Mouse (Mus musculus) left cerebral cortex, adult 9 months (tissue): ENCODE results near the gene Zfp386.
A peak's percentile ranks its signal among the peaks of the same experiment; 100 is the strongest.

Experiments used
- DNase-seq, 2 experiments: peaks; one replicate each; pipeline ENCODE4 v3.0.0; 2022; ENCODE audit warnings: low spot score in 2 of 2

Zfp386 gene

DNA sequence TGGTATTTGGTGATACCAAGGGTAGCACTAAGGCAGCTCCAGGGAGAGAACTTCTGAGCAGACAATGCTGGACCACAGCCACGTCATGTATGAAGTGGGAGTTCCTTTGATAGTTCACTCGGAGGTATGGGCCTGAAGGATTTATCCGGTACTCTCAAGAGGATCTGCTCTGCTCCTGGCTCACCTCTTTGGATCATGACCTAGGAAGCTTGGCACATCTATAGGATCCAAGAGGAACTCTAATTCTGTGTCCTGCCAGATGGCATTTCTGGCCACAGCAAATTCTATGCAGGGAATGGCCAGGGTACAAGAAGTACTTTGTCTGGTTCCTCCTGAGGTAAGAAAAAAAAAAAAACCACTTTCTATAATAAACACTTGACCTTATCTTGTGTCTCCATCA lies 42.3 kb downstream of the Zfp386 start:
- DNase-seq, result no peak

DNA sequence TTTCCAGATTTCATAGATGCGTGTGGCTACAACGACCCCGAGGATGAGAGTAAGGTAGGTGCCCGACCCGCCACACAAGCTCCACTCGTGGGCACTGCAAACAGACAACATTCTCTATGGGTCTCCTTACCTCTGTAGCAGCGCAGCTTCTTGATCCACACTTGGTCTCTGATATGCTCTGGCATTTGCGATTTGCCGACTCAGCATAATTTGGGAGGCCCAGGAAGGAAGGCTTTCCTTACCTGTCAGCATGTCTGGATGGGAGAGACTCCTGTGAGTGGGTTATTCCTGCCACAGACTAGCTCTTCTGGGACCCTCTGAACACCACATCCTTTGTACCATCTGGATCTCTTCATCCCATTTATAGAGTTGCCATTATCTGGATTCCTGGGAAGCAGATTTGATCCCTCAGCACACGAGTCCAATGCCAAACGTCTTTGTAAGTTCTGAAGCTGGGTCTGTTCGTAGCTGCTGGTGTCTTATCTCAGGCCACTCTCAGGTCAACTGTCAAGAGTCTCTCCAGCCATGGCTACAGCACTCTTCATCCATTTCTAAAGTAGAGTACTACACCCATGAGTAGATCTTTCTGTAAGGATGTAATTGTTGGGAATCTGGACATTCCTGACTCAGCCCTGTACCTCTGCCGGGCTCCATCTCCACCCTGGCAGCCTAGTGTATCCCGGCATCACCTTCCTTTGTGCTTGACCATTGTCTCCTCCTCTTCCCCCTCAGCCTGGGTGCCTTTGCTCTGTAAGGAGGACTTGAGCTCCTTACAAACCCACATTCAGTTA lies 47.4 kb downstream of the Zfp386 start:
- DNase-seq, result no peak

DNA sequence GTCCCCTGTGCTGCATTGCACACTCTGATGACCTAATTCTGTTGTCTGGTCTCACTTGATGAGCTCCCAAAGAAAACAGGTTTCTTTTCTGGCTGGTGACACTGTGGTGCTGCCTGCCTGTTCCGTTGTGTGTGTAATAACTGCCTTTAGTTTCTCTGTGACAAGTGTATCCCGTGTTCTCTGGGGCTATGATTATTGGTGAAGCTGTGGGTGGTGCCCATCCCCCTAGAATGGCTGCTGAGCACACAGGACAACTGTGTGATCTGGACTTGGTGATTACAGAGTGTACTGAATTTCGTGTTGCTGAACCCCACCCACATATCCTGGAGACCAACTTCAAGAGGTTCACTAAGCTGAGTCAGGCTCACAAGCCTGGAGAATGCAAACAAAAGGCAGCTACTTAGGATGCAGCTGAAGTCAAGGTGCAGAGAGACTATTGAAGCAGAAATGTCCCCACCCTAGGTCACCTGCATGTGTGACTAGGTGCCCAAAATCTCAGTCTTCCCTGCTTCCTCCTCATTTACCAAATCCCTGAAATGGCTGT lies 48.9 kb downstream of the Zfp386 start:
- DNase-seq, result peak in 1 of 2 experiments; percentile 55

DNA sequence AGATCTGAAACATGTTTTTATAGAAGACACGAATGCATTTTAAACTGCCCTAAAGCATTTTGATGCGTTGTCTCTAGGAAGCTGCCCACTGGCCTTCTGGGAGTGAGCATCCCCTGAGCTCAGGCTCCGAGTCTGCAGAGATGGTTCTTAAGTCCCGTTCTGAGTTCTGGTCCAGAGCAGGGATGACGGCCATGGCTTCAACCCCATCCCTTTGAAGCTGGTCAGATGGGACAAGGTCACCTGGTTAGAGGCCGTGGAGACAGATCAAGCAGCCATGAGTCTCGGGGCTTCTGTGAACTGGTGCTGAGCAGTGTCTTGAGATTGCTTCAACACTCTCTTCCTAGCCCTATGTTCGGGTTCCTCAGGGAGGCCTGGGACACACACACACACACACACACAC lies 49.6 kb downstream of the Zfp386 start:
- DNase-seq, result no peak

DNA sequence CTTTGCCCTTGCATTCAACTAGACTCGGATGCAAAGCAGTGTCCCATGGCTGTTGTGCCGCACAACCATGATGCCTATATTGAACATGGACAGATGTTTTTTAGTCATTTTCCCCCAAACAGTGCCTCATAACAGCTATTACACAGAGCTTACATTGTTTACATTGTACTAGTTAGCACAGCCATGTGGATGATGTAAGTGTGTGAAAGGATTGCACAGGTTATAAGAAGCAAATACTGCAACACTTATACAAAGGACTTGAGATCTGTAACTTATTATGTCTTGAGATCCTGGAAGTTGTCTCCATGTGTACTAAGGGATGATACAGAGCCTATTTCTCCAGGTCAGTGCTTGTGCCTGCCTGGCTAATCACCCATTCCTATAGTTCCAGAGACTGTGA lies 54.4 kb downstream of the Zfp386 start:
- DNase-seq, result no peak

DNA sequence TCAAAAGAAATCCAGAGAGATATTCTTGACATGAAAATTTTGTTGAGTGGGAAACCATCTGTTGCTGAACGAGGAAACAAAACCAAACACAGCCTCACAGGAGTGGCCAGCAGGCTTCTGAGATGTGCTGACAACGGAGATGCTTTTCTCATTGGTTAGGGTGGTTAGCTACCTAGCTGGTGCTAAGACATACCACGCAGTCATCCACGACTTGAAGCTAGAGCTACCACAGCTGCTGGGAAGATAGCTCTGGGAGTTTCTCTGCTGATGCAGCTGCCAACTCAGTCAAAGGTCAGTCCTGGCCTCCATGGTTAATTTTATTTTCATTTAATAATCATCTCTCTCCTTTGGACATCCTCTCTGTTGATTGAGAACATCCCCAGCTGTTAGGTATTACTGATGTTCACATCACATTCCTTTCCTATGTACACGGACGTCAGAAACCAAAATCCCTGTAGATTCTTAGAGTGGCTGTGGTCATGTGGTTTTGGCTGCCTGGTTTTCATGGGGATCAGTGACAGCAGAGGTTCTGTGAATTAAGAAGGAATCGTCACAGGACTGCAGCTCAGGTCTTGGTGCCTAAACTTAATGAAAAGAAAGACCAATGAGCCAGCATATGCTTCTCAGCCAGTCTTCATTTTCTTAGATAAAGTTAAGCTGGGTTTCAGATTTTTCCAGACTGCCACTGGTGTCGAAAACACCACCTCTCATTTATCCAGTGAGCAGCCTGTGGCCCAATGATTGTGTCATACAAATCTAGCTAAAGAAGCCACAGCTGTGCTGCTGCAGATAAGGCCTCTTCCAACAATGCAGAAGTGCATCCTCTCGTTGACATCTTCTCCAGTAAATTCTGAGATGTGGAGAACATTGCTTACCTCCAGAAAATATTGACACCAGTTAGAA lies 62.2 kb downstream of the Zfp386 start:
- DNase-seq, result no peak

DNA sequence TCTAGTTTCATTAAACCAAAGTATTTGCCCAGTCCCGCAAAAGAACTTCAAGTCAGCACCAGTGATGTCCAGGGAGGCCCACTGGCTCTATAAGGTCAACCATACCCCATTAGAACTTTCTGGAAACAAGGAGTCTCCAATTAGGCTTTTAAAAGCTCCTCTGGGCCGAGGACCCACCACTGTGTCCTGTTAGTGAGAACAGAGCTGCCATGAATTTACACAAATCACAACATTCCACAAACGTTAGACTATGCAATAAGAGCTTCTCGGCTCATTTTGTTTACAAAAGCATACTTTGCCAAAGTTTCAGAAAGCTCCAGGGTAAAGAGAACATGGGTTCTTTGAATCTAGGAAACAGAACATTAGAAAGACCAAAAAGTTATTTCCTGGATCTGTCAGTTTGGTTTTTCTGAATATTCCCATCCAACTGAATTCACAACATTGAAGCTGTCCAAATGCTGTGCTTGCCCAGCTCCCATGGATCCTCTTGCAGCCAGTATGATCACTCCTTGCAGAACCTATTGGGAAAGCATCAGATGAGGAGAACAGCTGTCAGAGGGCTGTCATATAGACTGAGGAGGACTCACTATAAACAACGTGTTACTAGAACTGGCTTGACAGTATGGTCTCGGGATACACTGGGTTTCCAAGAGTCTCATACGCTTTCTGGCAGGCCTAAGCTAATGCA lies 63.6 kb downstream of the Zfp386 start:
- DNase-seq, result no peak
